Comparison of ENCODE assay signal across 32 mouse cellular contexts in the genomic region with DNA sequence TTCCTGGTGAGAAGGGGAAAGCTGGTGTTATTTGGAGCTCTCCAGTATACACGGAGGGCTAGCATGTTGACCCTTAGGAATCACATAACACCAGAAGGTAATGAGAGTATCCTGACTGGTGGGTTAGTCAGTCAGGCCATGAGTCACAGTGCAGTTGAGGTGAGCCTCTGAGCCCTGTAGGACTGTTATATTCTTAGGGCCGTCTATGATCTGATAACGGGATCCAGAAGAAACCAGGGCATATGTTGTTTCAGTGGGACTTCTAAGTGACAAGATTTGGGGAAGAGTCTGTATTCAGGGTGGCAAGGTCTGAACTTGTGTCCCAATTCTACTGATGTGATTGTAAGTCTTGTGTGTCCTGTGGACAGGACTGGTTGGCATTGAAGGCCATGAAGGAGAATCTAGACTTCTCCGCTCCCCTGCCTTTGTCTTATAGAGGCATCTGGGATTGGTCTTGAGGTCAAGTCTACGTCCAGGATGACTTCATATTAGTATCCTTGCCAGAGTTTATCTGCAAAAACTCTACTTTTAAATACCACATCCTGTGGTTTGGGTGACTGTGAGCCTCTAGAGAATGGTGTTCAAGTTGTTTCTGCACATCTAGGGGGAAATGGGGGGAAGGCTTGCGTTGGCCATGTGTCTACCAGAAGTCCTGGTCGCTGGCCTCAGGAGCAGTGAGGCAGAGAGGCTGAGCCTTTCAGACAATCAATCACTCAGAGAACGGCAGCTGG.
A peak's percentile ranks its signal among the peaks of the same experiment; 100 is the strongest.
DNase-seq lines count a peak whose midpoint lies in the region; ATAC-seq and TF ChIP-seq lines count a peak whose summit lies in the region.
"Had no signal": no experiment of that assay in that cellular context is flagged by ENCODE, and none has a peak within 500 bp of the region (broad histone marks: within the 10 kb centered on the region; RNA-seq: fewer than 3 reads in every experiment).

No protein-coding gene starts in this region.

- peaks cover 15% of the 10 kb centered on the region for H3K4me1 ChIP-seq in intestine, embryonic 16.5 days (ENCODE audit: control insufficient read depth, insufficient read depth, low read length)
- H3K4me1 ChIP-seq in intestine, postnatal 0 days (replicated peaks; ENCODE audit: control insufficient read depth, insufficient read depth, low read length): peaks cover 10% of the 10 kb centered on the region; the same call in 1 of the 2 replicates
- H3K4me1 ChIP-seq in small intestine, adult 2 months (ENCODE audit: control insufficient read depth, insufficient read depth, insufficient read length, low read length): peaks cover 44% of the 10 kb centered on the region
- H3K4me1 ChIP-seq: forebrain, embryonic 13.5 days; hindbrain, embryonic 10.5 days; hindbrain, embryonic 15.5 days; limb, embryonic 12.5 days had no signal

- DNase-seq in thymus, postnatal 0 days (ENCODE audit: low spot score): peak; percentile 12
- no peak for DNase-seq in thymus, postnatal 25 days
- no peak for DNase-seq in left cerebral cortex, adult 2 months (ENCODE audit: extremely low spot score in 1 of 2, low spot score in 2 of 2)
- DNase-seq in gastrocnemius, adult 8-10 months (ENCODE audit: low spot score in 2 of 2): no peak
- DNase-seq: adrenal gland, postnatal 36 days; B cell, adult 2 months; cerebellum, adult 8-10 months; cerebellum, postnatal 25 days; gastrocnemius, postnatal 14 days; heart, adult 2 months; kidney, adult 2 months; right cerebral cortex, postnatal 25 days; spleen, adult 18-20 months; thymus, adult 18-20 months; thymus, postnatal 4 days had no signal

- no peaks in the 10 kb centered on the region for H3K36me3 ChIP-seq in intestine, embryonic 16.5 days (ENCODE audit: control insufficient read depth, insufficient read depth, low read length)
- H3K36me3 ChIP-seq in intestine, postnatal 0 days (ENCODE audit: control insufficient read depth, insufficient read depth): no peaks in the 10 kb centered on the region
- H3K36me3 ChIP-seq in small intestine, adult 2 months (ENCODE audit: control insufficient read depth, insufficient read depth, low read length): peaks cover 16% of the 10 kb centered on the region
- H3K36me3 ChIP-seq: G1E; heart, embryonic 12.5 days; hindbrain, embryonic 10.5 days; hindbrain, embryonic 15.5 days; limb, embryonic 12.5 days; liver, embryonic 15.5 days; lung, embryonic 15.5 days; midbrain, embryonic 12.5 days had no signal

- TF ChIP-seq POLR2A in small intestine, adult 2 months (IDR thresholded peaks at IDR 0.05; ENCODE audit: low read depth, low read length): no peak

- TF ChIP-seq CTCF in intestine, postnatal 0 days (IDR thresholded peaks at IDR 0.05; ENCODE audit: low read depth): no peak
- no peak for TF ChIP-seq CTCF in small intestine, adult 2 months (IDR thresholded peaks at IDR 0.05; ENCODE audit: extremely low read depth, insufficient read length, insufficient replicate concordance, low read depth, low read length)
- TF ChIP-seq CTCF in left cerebral cortex, adult 2 months (IDR thresholded peaks at IDR 0.05): no peak

- no peak overlapping the region for H3K4me2 ChIP-seq in intestine, embryonic 16.5 days (ENCODE audit: low read depth, low read length)
- H3K4me2 ChIP-seq in intestine, postnatal 0 days (replicated peaks; ENCODE audit: low read depth): no peak overlapping the region
- H3K4me2 ChIP-seq: forebrain, embryonic 13.5 days; heart, embryonic 12.5 days; hindbrain, embryonic 15.5 days; limb, embryonic 12.5 days; liver, embryonic 15.5 days; lung, embryonic 15.5 days; midbrain, embryonic 12.5 days had no signal

- H3K27ac ChIP-seq in intestine, embryonic 16.5 days (ENCODE audit: low read length): no peak overlapping the region
- H3K27ac ChIP-seq in intestine, postnatal 0 days (ENCODE audit: low read depth, low read length): no peak overlapping the region
- peak overlapping the region; percentile 17; the same call in 1 of the 2 replicates for H3K27ac ChIP-seq in small intestine, adult 2 months (ENCODE audit: insufficient read depth, low read depth, low read length)
- no peak overlapping the region for H3K27ac ChIP-seq in left cerebral cortex, adult 2 months
- H3K27ac ChIP-seq: forebrain, embryonic 13.5 days; heart, adult 2 months; hindbrain, embryonic 10.5 days; hindbrain, embryonic 15.5 days; limb, embryonic 12.5 days; liver, embryonic 15.5 days; lung, embryonic 15.5 days; midbrain, embryonic 12.5 days; stomach, postnatal 0 days had no signal

- intact Hi-C loops in left cerebral cortex, adult 2 months (cut with DNase I): loop anchor here (5.0 kb wide), 1 partner anchor 75 kb away; no protein-coding TSS in a partner anchor

- no peaks in the 10 kb centered on the region for H3K9me3 ChIP-seq in intestine, embryonic 16.5 days (ENCODE audit: control insufficient read depth, low read length)
- no peaks in the 10 kb centered on the region for H3K9me3 ChIP-seq in intestine, postnatal 0 days (ENCODE audit: control insufficient read depth)
- H3K9me3 ChIP-seq: forebrain, embryonic 13.5 days; hindbrain, embryonic 10.5 days; hindbrain, embryonic 15.5 days; limb, embryonic 12.5 days; liver, embryonic 15.5 days; lung, embryonic 15.5 days; megakaryocyte, embryonic 14.5 days; midbrain, embryonic 12.5 days had no signal

- ATAC-seq in intestine, embryonic 16.5 days: peak; percentile 1; the same call in 1 of the 2 replicates
- no peak for ATAC-seq in intestine, postnatal 0 days
- peak; percentile 46 to 71; a peak in 3 of 4 replicates for ATAC-seq in hematopoietic stem cell, adult 5-6 weeks (replicated peaks in 1 of 2; ENCODE audit: insufficient read depth in 1 of 2, low FRiP score in 2 of 2, low TSS enrichment in 1 of 2, low read depth in 1 of 2, poor library complexity in 2 of 2, severe bottlenecking in 2 of 2)
- ATAC-seq: forebrain, embryonic 13.5 days; inflammation-experienced regulatory T-cells, adult 6 months; Patski had no signal

- no peaks in the 10 kb centered on the region for H3K27me3 ChIP-seq in intestine, embryonic 16.5 days (replicated peaks; ENCODE audit: control insufficient read depth, insufficient read depth, low read length)
- no peaks in the 10 kb centered on the region for H3K27me3 ChIP-seq in intestine, postnatal 0 days (replicated peaks; ENCODE audit: control insufficient read depth, insufficient read depth, low read length)
- H3K27me3 ChIP-seq in small intestine, adult 2 months (ENCODE audit: control insufficient read depth, insufficient read depth, low read length): no peaks in the 10 kb centered on the region
- H3K27me3 ChIP-seq: forebrain, embryonic 13.5 days; heart, embryonic 12.5 days; hindbrain, embryonic 15.5 days; limb, embryonic 12.5 days; liver, embryonic 15.5 days; lung, embryonic 15.5 days; midbrain, embryonic 12.5 days; Patski had no signal

- no peak overlapping the region for H3K9ac ChIP-seq in intestine, embryonic 16.5 days (ENCODE audit: low read depth, low read length)
- H3K9ac ChIP-seq in intestine, postnatal 0 days (ENCODE audit: low read depth, low read length): no peak overlapping the region
- H3K9ac ChIP-seq: forebrain, embryonic 13.5 days; heart, embryonic 12.5 days; hindbrain, embryonic 15.5 days; limb, embryonic 12.5 days; liver, embryonic 15.5 days; lung, embryonic 15.5 days; midbrain, embryonic 12.5 days had no signal

- WGBS in intestine, embryonic 16.5 days: 66% methylated on average over 8 of the region's 8 CpGs
- 55% methylated on average over 8 of the region's 8 CpGs for WGBS in intestine, postnatal 0 days
- whole genome bisulfite sequencing in small intestine, adult 2 months: 39% methylated on average over 8 of the region's 8 CpGs

- H3K4me3 ChIP-seq in intestine, embryonic 16.5 days (ENCODE audit: low read length): no peak overlapping the region
- no peak overlapping the region for H3K4me3 ChIP-seq in intestine, postnatal 0 days (ENCODE audit: low read depth, low read length)
- H3K4me3 ChIP-seq in small intestine, adult 2 months (ENCODE audit: low read depth, low read length): peak overlapping the region; percentile 15; the same call in 1 of the 2 replicates
- no peak overlapping the region for H3K4me3 ChIP-seq in left cerebral cortex, adult 2 months
- H3K4me3 ChIP-seq: forebrain, embryonic 13.5 days; heart, adult 2 months; heart, embryonic 12.5 days; hindbrain, embryonic 10.5 days; hindbrain, embryonic 15.5 days; limb, embryonic 12.5 days; liver, embryonic 15.5 days; lung, embryonic 15.5 days; midbrain, embryonic 12.5 days had no signal
